Mouse (Mus musculus): ENCODE data around the gene Kncn.

- TF ChIP-seq CTCF (IDR thresholded peaks at IDR 0.05; ENCODE audit: low read depth), result peak; percentile 23; the same call in 1 of the 2 replicates
- TF ChIP-seq EP300 (IDR thresholded peaks at IDR 0.05; ENCODE audit: low read depth), result peak; percentile 40; the same call in 1 of the 2 replicates
Measured at GRCm38 (mm10) chr4:115847377-115847776, 36.8 kb upstream of the Kncn start.

Measured in liver, postnatal 0 days (tissue).